Mouse (Mus musculus) heart, postnatal 0 days (tissue): ENCODE results near the gene Enkd1.

Experiments used
- CTCF ChIP-seq: IDR thresholded peaks from 2 replicates; pipeline ENCODE4 v1.5.1; 2016; ENCODE audit warnings: antibody characterized with exemption, control low read depth, low read depth
- EP300 ChIP-seq: IDR thresholded peaks from 2 replicates; pipeline ENCODE4 v1.6.1; 2016; ENCODE audit warnings: antibody characterized with exemption, low read depth

- no peak for TF ChIP-seq CTCF
- TF ChIP-seq EP300 = no peak
These were observed 5.1 kb downstream of the Enkd1 start for GRCm38 (mm10) chr8:105702731-105703415.
